ENCODE assay signal across 21 mouse cellular contexts in the genomic region with DNA sequence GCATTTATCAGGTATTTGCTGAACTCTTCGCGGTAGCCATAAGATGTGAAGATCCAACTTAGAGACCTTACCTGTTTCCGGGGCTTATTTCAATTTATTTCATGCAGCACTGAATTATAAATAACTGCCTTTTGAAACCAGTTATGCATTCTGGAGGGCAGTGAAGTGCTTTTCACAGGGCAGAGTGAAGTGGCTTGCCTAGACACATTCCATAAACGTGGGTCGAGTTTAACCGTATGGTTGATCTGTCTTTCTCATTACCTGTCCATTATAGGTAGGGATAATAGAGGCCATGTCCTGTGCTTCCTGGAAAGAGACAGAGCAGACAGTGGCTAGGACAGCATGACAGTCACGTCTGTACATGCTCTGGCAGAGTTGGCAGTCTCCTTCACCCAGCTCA. TPM values are rescaled to one million over a fixed set of nuclear protein-coding genes. Genes with fewer than 3 reads are reported as not detected.
A peak's percentile ranks its signal among the peaks of the same experiment; 100 is the strongest.
DNase-seq lines count a peak whose midpoint lies in the region; ATAC-seq and TF ChIP-seq lines count a peak whose summit lies in the region.
"Had no signal": no experiment of that assay in that cellular context is flagged by ENCODE, and none has a peak within 500 bp of the region (broad histone marks: within the 10 kb centered on the region; RNA-seq: fewer than 3 reads in every experiment).

No protein-coding gene starts in this region.

- no peak for TF ChIP-seq EP300 in heart, postnatal 0 days (IDR thresholded peaks at IDR 0.05; ENCODE audit: low read depth)

- DNase-seq in heart, postnatal 0 days (ENCODE audit: low spot score), result no peak
- no peak for DNase-seq in heart, adult 11 months
- DNase-seq in lung, embryonic 14.5 days, result peak; percentile 31
- no peak for DNase-seq in lung, postnatal 14 days
- DNase-seq in lung, postnatal 36 days, result peak; percentile 58
- DNase-seq in kidney, postnatal 10 days, result no peak
- DNase-seq: adrenal gland, adult 2 months; adrenal gland, postnatal 25 days; cerebellum, adult 18-20 months; cerebellum, adult 9-11 months; cerebellum, postnatal 36 days; gastrocnemius, postnatal 36 days; heart, adult 18-20 months; heart, postnatal 36 days had no signal

- ATAC-seq in heart, postnatal 0 days (ENCODE audit: insufficient read depth, low read depth), result peak; percentile 36; the same call in 1 of the 2 replicates
- peak; percentile 24; the same call in 1 of the 2 replicates for ATAC-seq in lung, embryonic 14.5 days (ENCODE audit: insufficient read depth)
- no peak for ATAC-seq in megakaryocyte, adult 5-6 weeks (ENCODE audit: poor library complexity, severe bottlenecking)
- ATAC-seq: forebrain, embryonic 13.5 days; hindbrain, embryonic 16.5 days had no signal

- H3K9ac ChIP-seq in heart, postnatal 0 days (replicated peaks; ENCODE audit: low read depth, low read length), result no peak overlapping the region
- H3K9ac ChIP-seq in lung, embryonic 14.5 days, result no peak overlapping the region
- H3K9ac ChIP-seq: embryonic facial prominence, embryonic 13.5 days; forebrain, embryonic 13.5 days had no signal

- WGBS in heart, postnatal 0 days, result 65% methylated on average over 7 of the region's 7 CpGs
- 73% methylated on average over 7 of the region's 7 CpGs for WGBS in lung, embryonic 14.5 days

- no peak overlapping the region for H3K27ac ChIP-seq in heart, postnatal 0 days (ENCODE audit: low read depth)
- H3K27ac ChIP-seq in lung, embryonic 14.5 days (ENCODE audit: low read depth), result 0 out of 2 replicates have a peak overlapping the region, but pooled peaks have one; percentile 37
- H3K27ac ChIP-seq: embryonic facial prominence, embryonic 13.5 days; forebrain, embryonic 13.5 days had no signal

- no peak overlapping the region for H3K4me3 ChIP-seq in heart, postnatal 0 days (ENCODE audit: low read depth, low read length)
- no peak overlapping the region for H3K4me3 ChIP-seq in lung, embryonic 14.5 days (ENCODE audit: low read depth, low read length)
- H3K4me3 ChIP-seq in megakaryocyte, embryonic 14.5 days (replicated peaks), result peak overlapping the region; percentile 14
- H3K4me3 ChIP-seq: embryonic facial prominence, embryonic 13.5 days; forebrain, embryonic 13.5 days had no signal

- no peaks in the 10 kb centered on the region; the same call in 1 of the 2 replicates for H3K36me3 ChIP-seq in heart, postnatal 0 days (replicated peaks; ENCODE audit: control insufficient read depth, insufficient read depth, low read length)
- no peaks in the 10 kb centered on the region for H3K36me3 ChIP-seq in lung, embryonic 14.5 days (ENCODE audit: insufficient read depth)
- peaks cover 79% of the 10 kb centered on the region for H3K36me3 ChIP-seq in megakaryocyte, embryonic 14.5 days (replicated peaks; ENCODE audit: low read length)

- H3K27me3 ChIP-seq in heart, postnatal 0 days (ENCODE audit: control insufficient read depth, insufficient read depth, low read length), result no peaks in the 10 kb centered on the region
- no peaks in the 10 kb centered on the region for H3K27me3 ChIP-seq in lung, embryonic 14.5 days (ENCODE audit: insufficient read depth, low read length)
- H3K27me3 ChIP-seq in megakaryocyte, embryonic 14.5 days (replicated peaks), result no peaks in the 10 kb centered on the region
- H3K27me3 ChIP-seq: CH12.LX; embryonic facial prominence, embryonic 13.5 days; forebrain, embryonic 13.5 days had no signal

- H3K4me2 ChIP-seq in heart, postnatal 0 days (ENCODE audit: low read depth, low read length), result no peak overlapping the region
- no peak overlapping the region for H3K4me2 ChIP-seq in lung, embryonic 14.5 days
- H3K4me2 ChIP-seq: embryonic facial prominence, embryonic 13.5 days; forebrain, embryonic 13.5 days; heart, embryonic 11.5 days had no signal

- H3K4me1 ChIP-seq in heart, postnatal 0 days (ENCODE audit: control insufficient read depth, insufficient read depth), result peaks cover 12% of the 10 kb centered on the region
- H3K4me1 ChIP-seq in lung, embryonic 14.5 days (ENCODE audit: insufficient read depth), result no peaks in the 10 kb centered on the region
- peaks cover 83% of the 10 kb centered on the region for H3K4me1 ChIP-seq in megakaryocyte, embryonic 14.5 days
- H3K4me1 ChIP-seq: forebrain, embryonic 13.5 days had no signal

- TF ChIP-seq CTCF in heart, postnatal 0 days (IDR thresholded peaks at IDR 0.05; ENCODE audit: low read depth), result no peak
- TF ChIP-seq CTCF in lung, embryonic 14.5 days (IDR thresholded peaks at IDR 0.05; ENCODE audit: low read depth), result no peak

- no peaks in the 10 kb centered on the region for H3K9me3 ChIP-seq in heart, postnatal 0 days (replicated peaks; ENCODE audit: control insufficient read depth, low read length)
- H3K9me3 ChIP-seq in lung, embryonic 14.5 days (ENCODE audit: low read depth, low read length), result no peaks in the 10 kb centered on the region
- H3K9me3 ChIP-seq in megakaryocyte, embryonic 14.5 days, result no peaks in the 10 kb centered on the region
- H3K9me3 ChIP-seq: embryonic facial prominence, embryonic 13.5 days; forebrain, embryonic 13.5 days had no signal

RNA-seq across cellular contexts. Expression of gene Irf2, which starts 20.0 kb away (rescaled TPM):
- 3.5 and 4.6 TPM in 2 replicates for total RNA-seq in heart, postnatal 0 days (2014; rRNA removed; ENCODE audit: low replicate concordance)
- polyA plus RNA-seq in heart, postnatal 0 days (2015; fragmentation: Nextera tagmentation; extraction: Ambion mirVana), result 22.2 and 22.5 TPM in 2 replicates
- 16.8 and 23.7 TPM in 2 replicates for polyA plus RNA-seq in lung, embryonic 14.5 days (2014; fragmentation: Nextera tagmentation; extraction: Ambion mirVana)
- polyA plus RNA-seq in megakaryocyte, embryonic 14.5 days (2012; ENCODE audit: insufficient read depth, low replicate concordance), result 29.9 and 107 TPM in 2 replicates
- 152 and 154 TPM in 2 replicates for total RNA-seq in megakaryocyte, adult 5-6 weeks (2015)
- total RNA-seq in megakaryocyte, adult 5-6 weeks (2017), result 37.9 and 77.9 TPM in 2 replicates

Comparison
In these comparisons a context has a peak if more than half of its experiments do, and no peak if none do; other contexts are left out.
1. DNase-seq: peak in lung, embryonic 14.5 days (single experiment) and lung, postnatal 36 days (single experiment); none in heart, postnatal 0 days (single experiment), heart, adult 11 months (single experiment), lung, postnatal 14 days (single experiment) and kidney, postnatal 10 days (single experiment).